Mouse (Mus musculus) right cerebral cortex, adult 2 months (tissue): ENCODE data around the gene Zfp326.

Source experiments
- DNase-seq, 2 experiments: peaks; one replicate each; pipeline ENCODE4 v3.0.0; 2021 to 2022; ENCODE audit warnings: low spot score in 2 of 2

Zfp326 gene

DNA sequence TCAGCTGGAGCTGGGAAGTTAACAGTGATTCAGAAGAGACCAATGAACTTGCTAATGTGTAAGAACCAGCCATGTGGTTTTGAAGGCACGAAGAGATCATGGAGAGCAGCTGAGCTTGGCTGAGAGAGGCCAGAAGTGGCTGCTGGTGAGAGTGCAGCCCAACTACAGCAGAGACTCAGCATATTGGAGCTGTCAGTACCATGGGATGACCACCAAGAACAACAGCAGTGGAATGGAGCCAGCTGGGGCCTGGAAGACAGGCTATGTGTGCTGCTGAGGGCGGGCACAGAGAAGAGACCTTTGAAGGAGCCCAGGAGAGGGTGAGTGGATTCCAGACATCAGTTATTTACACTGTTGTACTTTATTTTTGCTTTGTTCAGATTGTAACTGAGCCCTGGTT lies 65.6 kb downstream of the Zfp326 start:
- no peak for DNase-seq
